Mouse (Mus musculus) hindbrain, embryonic 11.5 days (tissue): Measurements from ENCODE around the gene Atrnl1. TPM values are rescaled to one million over a fixed set of nuclear protein-coding genes. Genes with fewer than 3 reads are reported as not detected.
A peak's percentile ranks its signal among the peaks of the same experiment; 100 is the strongest.

Source experiments
- ATAC-seq: fragments of 200-750 bp; cut with Nextera tagmentation; 2 replicates; pipeline ENCODE4 v1.8.0; 2017; ENCODE audit warnings: mild to moderate bottlenecking, moderate TSS enrichment, moderate library complexity; ENCODE audit not compliant: low FRiP score
- DNase-seq: peaks from one replicate; pipeline ENCODE4 v3.0.0-alpha.2; 2015; ENCODE audit warnings: low spot score
- H3K27ac ChIP-seq: fragments of 300-500 bp; sonication (generic); 2 replicates; pipeline ENCODE4 v1.5.1; 2014; ENCODE audit warnings: mild to moderate bottlenecking, low read depth, low read length
- H3K27me3 ChIP-seq: fragments of 300-500 bp; sonication (generic); 2 replicates; pipeline ENCODE4 v1.6.1; 2014; ENCODE audit warnings: mild to moderate bottlenecking, low read length, moderate library complexity, mixed read lengths; ENCODE audit not compliant: control insufficient read depth, insufficient read depth
- H3K36me3 ChIP-seq: fragments of 300-500 bp; sonication (generic); 2 replicates; pipeline ENCODE4 v1.6.1; 2014; ENCODE audit warnings: mild to moderate bottlenecking, low read length, moderate library complexity, mixed read lengths; ENCODE audit not compliant: control insufficient read depth, insufficient read depth
- H3K4me1 ChIP-seq: fragments of 300-500 bp; sonication (generic); replicated peaks from 2 replicates; pipeline ENCODE4 v1.6.1; 2014; ENCODE audit warnings: low read length, mixed read lengths; ENCODE audit not compliant: control insufficient read depth, insufficient read depth
- H3K4me2 ChIP-seq: fragments of 300-500 bp; sonication (generic); replicated peaks from 2 replicates; pipeline ENCODE4 v1.6.1; 2014; ENCODE audit warnings: mild to moderate bottlenecking, low read depth, low read length
- H3K4me3 ChIP-seq: fragments of 300-500 bp; sonication (generic); 2 replicates; pipeline ENCODE4 v1.5.1; 2014; ENCODE audit warnings: low read depth, low read length
- H3K9ac ChIP-seq: fragments of 300-500 bp; sonication (generic); 2 replicates; pipeline ENCODE4 v1.6.1; 2014; ENCODE audit warnings: low read depth, low read length
- H3K9me3 ChIP-seq: fragments of 300-500 bp; sonication (generic); 2 replicates; pipeline ENCODE4 v1.6.1; 2016; ENCODE audit warnings: low read length; ENCODE audit not compliant: control insufficient read depth
- WGBS: fragments of 180-500 bp; shearing (Covaris S2); extraction: QIAGEN DNeasy Blood & Tissue Kit; methylation state at CpG from one replicate; pipeline ENCODE4 v1.1.7; 2014; 5-methylcytosine and 5-hydroxymethylcytosine counted together
- polyA plus RNA-seq: library from polyadenylated mRNA; unstranded; fragments of >200 nt; fragmentation: Nextera tagmentation; extraction: Ambion mirVana; gene quantifications from 2 replicates; pipeline ENCODE4 v1.2.1, GENCODE M21; 2014

Gene Atrnl1
- polyA plus RNA-seq, 1 experiment from 2014 or later: 6.6 TPM

GRCm38 (mm10) chr19:57916325-57916724 is 305.5 kb downstream of the Atrnl1 start:
- no peaks in the 10 kb centered on the region for H3K36me3 ChIP-seq
- H3K9ac ChIP-seq: no peak overlapping the region
- H3K4me3 ChIP-seq: no peak overlapping the region
- 81% methylated on average over 6 of the region's 6 CpGs for WGBS
- no peaks in the 10 kb centered on the region for H3K9me3 ChIP-seq
- no peaks in the 10 kb centered on the region for H3K27me3 ChIP-seq
- H3K4me1 ChIP-seq: no peaks in the 10 kb centered on the region
- DNase-seq (no peak), ATAC-seq (no peak)
- H3K27ac ChIP-seq: no peak overlapping the region
- H3K4me2 ChIP-seq: no peak overlapping the region

DNA sequence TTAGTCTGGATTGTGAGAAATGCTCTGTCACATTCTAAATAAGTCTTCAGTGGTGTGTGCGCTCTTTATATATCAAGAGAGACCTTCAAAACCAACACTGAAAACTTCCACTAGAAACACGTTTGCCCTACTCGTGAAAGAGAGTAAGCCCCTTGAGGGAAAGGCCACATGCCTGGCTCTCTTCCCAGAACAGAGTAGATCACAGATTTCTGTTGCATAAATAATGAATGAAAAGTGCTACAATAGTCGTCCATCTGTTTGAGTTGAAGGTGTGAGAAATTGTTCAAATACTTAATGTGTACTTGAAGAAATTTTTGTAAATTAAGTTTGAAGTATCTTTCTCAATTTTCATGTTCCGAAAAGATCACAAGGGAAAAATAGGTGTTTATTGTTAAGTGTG is 312.2 kb downstream of the Atrnl1 start:
- H3K36me3 ChIP-seq: no peaks in the 10 kb centered on the region
- H3K9ac ChIP-seq: no peak overlapping the region
- DNase-seq (no peak), ATAC-seq (no peak)
- no peaks in the 10 kb centered on the region for H3K9me3 ChIP-seq
- no peaks in the 10 kb centered on the region for H3K27me3 ChIP-seq
- WGBS: 87% methylated on average over 5 of the region's 5 CpGs
- no peak overlapping the region for H3K4me2 ChIP-seq
- H3K27ac ChIP-seq: no peak overlapping the region
- no peak overlapping the region for H3K4me3 ChIP-seq
- H3K4me1 ChIP-seq: no peaks in the 10 kb centered on the region; the same call in 1 of the 2 replicates

GRCm38 (mm10) chr19:57924856-57925255 is 314.0 kb downstream of the Atrnl1 start:
- H3K27ac ChIP-seq: no peak overlapping the region
- no peak overlapping the region for H3K4me3 ChIP-seq
- WGBS: 74% methylated on average over 8 of the region's 8 CpGs
- H3K36me3 ChIP-seq: no peaks in the 10 kb centered on the region
- H3K9ac ChIP-seq: no peak overlapping the region
- ATAC-seq (no peak), DNase-seq (no peak)
- no peak overlapping the region for H3K4me2 ChIP-seq
- H3K27me3 ChIP-seq: peaks cover 3% of the 10 kb centered on the region
- H3K9me3 ChIP-seq: no peaks in the 10 kb centered on the region
- H3K4me1 ChIP-seq: no peaks in the 10 kb centered on the region; the same call in 1 of the 2 replicates

DNA sequence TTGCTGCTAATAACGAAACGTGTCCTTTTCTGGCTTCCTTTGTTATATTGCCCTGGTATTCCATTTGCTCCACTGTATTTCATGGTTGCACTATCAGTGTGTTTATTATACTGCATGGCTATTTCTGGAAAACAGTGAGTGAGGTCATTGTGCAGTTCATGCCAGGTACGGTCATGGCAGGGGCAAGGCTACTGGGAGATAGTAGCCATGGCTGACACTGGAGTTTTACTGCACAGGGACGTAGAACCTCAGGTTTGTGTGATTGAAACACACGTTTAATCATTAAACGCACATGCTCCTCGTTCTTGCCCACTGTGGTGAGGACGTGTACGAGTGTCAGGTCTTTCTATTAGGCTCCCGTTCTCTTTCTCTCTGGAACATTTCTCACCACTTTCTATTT is 314.8 kb downstream of the Atrnl1 start:
- ATAC-seq: no peak
- Histone ChIP-seq H3K9me3 (no peaks in the 10 kb centered on the region), H3K36me3 (no peaks in the 10 kb centered on the region), H3K4me2 (no peak overlapping the region), H3K4me1 (no peaks in the 10 kb centered on the region; the same call in 1 of the 2 replicates), H3K27me3 (peaks cover 3% of the 10 kb centered on the region), H3K9ac (no peak overlapping the region), H3K27ac (no peak overlapping the region), H3K4me3 (no peak overlapping the region)
- WGBS: 89% methylated on average over 10 of the region's 10 CpGs
- no peak for DNase-seq

GRCm38 (mm10) chr19:57926164-57926860 is 315.5 kb downstream of the Atrnl1 start:
- Histone ChIP-seq H3K4me3 (no peak overlapping the region), H3K4me1 (no peaks in the 10 kb centered on the region; the same call in 1 of the 2 replicates), H3K27ac (no peak overlapping the region), H3K9ac (no peak overlapping the region), H3K4me2 (no peak overlapping the region), H3K9me3 (no peaks in the 10 kb centered on the region), H3K27me3 (peaks cover 3% of the 10 kb centered on the region), H3K36me3 (no peaks in the 10 kb centered on the region)
- DNase-seq (peak; percentile 46), ATAC-seq (peak; percentile 93)
- 91% methylated on average over 5 of the region's 5 CpGs for WGBS

DNA sequence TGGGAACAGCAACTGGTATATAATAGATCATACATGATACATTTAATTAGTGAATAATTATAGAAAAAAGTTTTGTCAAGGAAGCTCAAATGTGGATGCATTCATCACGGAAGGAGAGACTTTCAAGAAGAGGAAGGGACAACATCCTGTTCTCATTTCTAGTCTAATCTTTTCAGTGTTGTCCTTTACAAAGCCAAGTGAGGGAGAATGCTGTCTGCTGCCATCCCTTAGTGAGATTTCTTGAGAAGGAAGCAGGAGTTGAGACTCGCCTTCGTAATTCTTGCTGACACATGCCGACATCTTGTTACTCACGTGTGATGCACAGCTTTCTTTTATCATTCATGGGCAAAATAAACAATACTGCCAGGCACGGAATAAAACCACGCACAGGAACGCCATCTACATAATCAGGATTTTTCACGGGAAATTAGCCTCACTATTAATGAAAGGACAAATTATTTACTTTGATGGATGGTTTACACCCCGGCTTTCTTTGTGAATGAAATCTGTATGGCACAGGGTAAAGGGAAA is 316.2 kb downstream of the Atrnl1 start:
- no peaks in the 10 kb centered on the region; the same call in 1 of the 2 replicates for H3K4me1 ChIP-seq
- peak; percentile 37 for DNase-seq
- H3K9ac ChIP-seq: no peak overlapping the region
- 30% methylated on average over 10 of the region's 10 CpGs for WGBS
- peaks cover 3% of the 10 kb centered on the region for H3K27me3 ChIP-seq
- ATAC-seq: peak; percentile 22; the same call in 1 of the 2 replicates
- no peaks in the 10 kb centered on the region for H3K9me3 ChIP-seq
- no peaks in the 10 kb centered on the region for H3K36me3 ChIP-seq
- H3K27ac ChIP-seq: no peak overlapping the region
- no peak overlapping the region for H3K4me3 ChIP-seq
- no peak overlapping the region for H3K4me2 ChIP-seq

- Histone ChIP-seq H3K9me3 (no peaks in the 10 kb centered on the region), H3K4me2 (no peak overlapping the region), H3K4me1 (no peaks in the 10 kb centered on the region; the same call in 1 of the 2 replicates), H3K9ac (no peak overlapping the region), H3K27ac (no peak overlapping the region), H3K27me3 (peaks cover 3% of the 10 kb centered on the region), H3K4me3 (no peak overlapping the region), H3K36me3 (no peaks in the 10 kb centered on the region)
- ATAC-seq (no peak), DNase-seq (peak; percentile 25)
- 65% methylated on average over 11 of the region's 11 CpGs for WGBS
Measured at GRCm38 (mm10) chr19:57927566-57928523, 317.0 kb downstream of the Atrnl1 start.

DNA sequence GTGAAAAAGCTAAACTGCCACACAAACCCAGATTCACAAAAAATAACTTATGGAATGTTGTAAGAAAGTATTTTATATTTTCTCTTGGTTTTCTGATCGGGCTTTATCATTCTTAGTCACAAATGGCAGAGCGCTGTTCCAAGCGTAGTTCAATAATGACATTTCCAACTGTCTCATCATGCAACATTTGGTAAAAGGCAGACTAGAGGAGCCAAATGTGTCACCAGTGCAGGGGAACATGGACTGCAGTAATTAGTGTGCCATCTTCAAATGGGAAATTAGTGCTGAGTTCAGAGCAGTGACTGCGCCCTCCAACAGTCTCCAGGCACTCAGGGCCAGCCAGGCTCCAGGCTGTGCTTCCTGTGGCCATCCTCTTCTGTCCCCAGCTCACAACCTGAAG is 320.8 kb downstream of the Atrnl1 start:
- DNase-seq (no peak), ATAC-seq (no peak)
- H3K36me3 ChIP-seq: no peaks in the 10 kb centered on the region
- H3K9ac ChIP-seq: no peak overlapping the region
- H3K27ac ChIP-seq: no peak overlapping the region
- H3K4me2 ChIP-seq: no peak overlapping the region
- H3K4me3 ChIP-seq: no peak overlapping the region
- WGBS: 97% methylated on average over 4 of the region's 4 CpGs
- H3K9me3 ChIP-seq: no peaks in the 10 kb centered on the region
- no peaks in the 10 kb centered on the region; the same call in 1 of the 2 replicates for H3K4me1 ChIP-seq
- H3K27me3 ChIP-seq: peaks cover 3% of the 10 kb centered on the region
